Mouse (Mus musculus) neural tube, embryonic 11.5 days (tissue): Measurements from ENCODE around the gene Tbc1d10b. TPM values are rescaled to one million over a fixed set of nuclear protein-coding genes. Genes with fewer than 3 reads are reported as not detected.

ENCODE experiments used
- ATAC-seq: fragments of 200-750 bp; cut with Nextera tagmentation; 2 replicates; pipeline ENCODE4 v1.8.0; 2017; ENCODE audit warnings: moderate number of reproducible peaks, mild to moderate bottlenecking, moderate TSS enrichment, moderate library complexity; ENCODE audit not compliant: insufficient read depth, low FRiP score, low TSS enrichment
- DNase-seq: peaks from one replicate; pipeline ENCODE4 v3.0.0-alpha.2; 2015; ENCODE audit warnings: low spot score
- H3K27ac ChIP-seq: fragments of 300-500 bp; sonication (generic); 2 replicates; pipeline ENCODE4 v1.5.1; 2014; ENCODE audit warnings: low read depth, mild to moderate bottlenecking, low read length
- H3K27me3 ChIP-seq: fragments of 300-500 bp; sonication (generic); 2 replicates; pipeline ENCODE4 v1.6.1; 2014; ENCODE audit warnings: mild to moderate bottlenecking, low read length, mixed read lengths; ENCODE audit not compliant: control insufficient read depth, insufficient read depth
- H3K36me3 ChIP-seq: fragments of 300-500 bp; sonication (generic); 2 replicates; pipeline ENCODE4 v1.6.1; 2014; ENCODE audit warnings: mild to moderate bottlenecking, low read length, moderate library complexity, mixed read lengths; ENCODE audit not compliant: control insufficient read depth, insufficient read depth
- H3K4me1 ChIP-seq: fragments of 300-500 bp; sonication (generic); 2 replicates; pipeline ENCODE4 v1.6.1; 2014; ENCODE audit warnings: low read length, mixed read lengths; ENCODE audit not compliant: control insufficient read depth, insufficient read depth
- H3K4me2 ChIP-seq: fragments of 300-500 bp; sonication (generic); 2 replicates; pipeline ENCODE4 v1.6.1; 2014; ENCODE audit warnings: low read depth, mild to moderate bottlenecking, moderate library complexity
- H3K4me3 ChIP-seq: fragments of 300-500 bp; sonication (generic); 2 replicates; pipeline ENCODE4 v1.5.1; 2014; ENCODE audit warnings: low read depth, low read length
- H3K9ac ChIP-seq: fragments of 300-500 bp; sonication (generic); 2 replicates; pipeline ENCODE4 v1.6.1; 2014; ENCODE audit warnings: mild to moderate bottlenecking, low read length
- H3K9me3 ChIP-seq: fragments of 300-500 bp; sonication (generic); 2 replicates; pipeline ENCODE4 v1.6.1; 2016; ENCODE audit warnings: low read length; ENCODE audit not compliant: control insufficient read depth
- WGBS: fragments of 180-500 bp; shearing (Covaris S2); extraction: QIAGEN DNeasy Blood & Tissue Kit; methylation state at CpG from one replicate; pipeline ENCODE4 v1.1.7; 2014; 5-methylcytosine and 5-hydroxymethylcytosine counted together
- polyA plus RNA-seq: library from polyadenylated mRNA; unstranded; fragments of >200 nt; fragmentation: Nextera tagmentation; extraction: Ambion mirVana; gene quantifications from 2 replicates; pipeline ENCODE4 v1.2.1, GENCODE M21; 2014

Tbc1d10b gene
- polyA plus RNA-seq, 1 experiment from 2014 or later = 23.9 TPM

- no peaks in the 10 kb centered on the region for H3K27me3 ChIP-seq
- peaks cover 27% of the 10 kb centered on the region for H3K36me3 ChIP-seq
- no peak for ATAC-seq
- 63% methylated on average over 11 of the region's 11 CpGs for WGBS
- peaks cover 10% of the 10 kb centered on the region for H3K4me1 ChIP-seq
- H3K4me3 ChIP-seq = peak overlapping the region; percentile 64
- H3K4me2 ChIP-seq = peak overlapping the region; percentile 71
- H3K9ac ChIP-seq = peak overlapping the region; percentile 77
- no peaks in the 10 kb centered on the region for H3K9me3 ChIP-seq
- H3K27ac ChIP-seq = no peak overlapping the region
- no peak for DNase-seq
Measured at GRCm38 (mm10) chr7:127196484-127196883, 11.8 kb downstream of the Tbc1d10b start.

- H3K9ac ChIP-seq = peak within 1 kb of the TSS; percentile 84
- peak; percentile 96 for ATAC-seq
- no peaks in the 10 kb centered on the region for H3K27me3 ChIP-seq
- H3K9me3 ChIP-seq = no peaks in the 10 kb centered on the region
- H3K4me2 ChIP-seq = peak within 1 kb of the TSS; percentile 90
- DNase-seq = peak; percentile 95
- peaks cover 10% of the 10 kb centered on the region for H3K4me1 ChIP-seq
- H3K36me3 ChIP-seq = peaks cover 26% of the 10 kb centered on the region
- H3K27ac ChIP-seq = peak within 1 kb of the TSS; percentile 82
- under 1% methylated on average over 51 of the region's 51 CpGs for WGBS
- peak within 1 kb of the TSS; percentile 64 for H3K4me3 ChIP-seq
Measured at GRCm38 (mm10) chr7:127195544-127196295, 12.5 kb downstream of the Tbc1d10b start, which contains the start of gene Cd2bp2. TSS of gene Cd2bp2 (minus strand) at chr7:127196050.

DNA sequence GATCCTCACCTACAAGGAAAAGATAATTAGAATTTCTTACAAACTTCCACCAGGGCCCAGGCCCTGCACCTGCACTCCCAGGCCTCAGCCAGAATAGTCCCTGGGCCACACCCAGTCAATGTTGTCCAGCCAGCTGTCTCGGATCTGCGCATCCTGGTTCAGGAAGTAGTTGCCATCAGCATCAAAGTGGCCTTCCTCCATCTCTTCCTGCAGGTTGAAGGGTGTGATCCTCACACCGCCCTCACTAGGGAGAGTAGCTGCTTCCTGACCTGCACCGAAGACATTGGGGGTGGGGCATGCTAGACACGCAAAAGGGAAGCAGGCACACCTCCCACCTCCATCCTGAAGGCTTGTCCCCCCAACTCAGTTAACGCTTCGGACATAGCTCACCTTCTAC lies 13.6 kb downstream of the Tbc1d10b start:
- WGBS = 87% methylated on average over 7 of the region's 7 CpGs
- Histone ChIP-seq H3K4me2 (peak overlapping the region; percentile 90), H3K27ac (no peak overlapping the region), H3K9ac (peak overlapping the region; percentile 84), H3K27me3 (no peaks in the 10 kb centered on the region), H3K4me3 (peak overlapping the region; percentile 64), H3K4me1 (peaks cover 10% of the 10 kb centered on the region), H3K9me3 (no peaks in the 10 kb centered on the region), H3K36me3 (peaks cover 24% of the 10 kb centered on the region)
- ATAC-seq (no peak), DNase-seq (no peak)

- DNase-seq = no peak
- Histone ChIP-seq H3K27ac (no peak overlapping the region), H3K9ac (no peak overlapping the region; the same call in 1 of the 2 replicates), H3K36me3 (peaks cover 21% of the 10 kb centered on the region), H3K9me3 (no peaks in the 10 kb centered on the region), H3K4me2 (no peak overlapping the region), H3K4me1 (peaks cover 10% of the 10 kb centered on the region), H3K4me3 (0 out of 2 replicates have a peak overlapping the region, but pooled peaks have one; percentile 64), H3K27me3 (no peaks in the 10 kb centered on the region)
- ATAC-seq = no peak
- WGBS = 88% methylated on average over 17 of the region's 17 CpGs
Measured at GRCm38 (mm10) chr7:127194011-127194632, 14.1 kb downstream of the Tbc1d10b start.

GRCm38 (mm10) chr7:127192989-127193388 lies 15.3 kb downstream of the Tbc1d10b start:
- peaks cover 12% of the 10 kb centered on the region for H3K36me3 ChIP-seq
- WGBS = 94% methylated on average over 5 of the region's 5 CpGs
- peaks cover 10% of the 10 kb centered on the region for H3K4me1 ChIP-seq
- H3K4me2 ChIP-seq = no peak overlapping the region
- H3K27me3 ChIP-seq = no peaks in the 10 kb centered on the region
- H3K9me3 ChIP-seq = no peaks in the 10 kb centered on the region
- DNase-seq (no peak), ATAC-seq (no peak)
- H3K9ac ChIP-seq = no peak overlapping the region
- no peak overlapping the region for H3K4me3 ChIP-seq
- no peak overlapping the region for H3K27ac ChIP-seq

GRCm38 (mm10) chr7:127190672-127191071 lies 17.6 kb downstream of the Tbc1d10b start:
- no peak for DNase-seq
- Histone ChIP-seq H3K4me2 (no peak overlapping the region), H3K27ac (no peak overlapping the region), H3K4me3 (no peak overlapping the region), H3K27me3 (no peaks in the 10 kb centered on the region), H3K36me3 (peaks cover 9% of the 10 kb centered on the region; the same call in 1 of the 2 replicates), H3K9me3 (no peaks in the 10 kb centered on the region), H3K9ac (no peak overlapping the region), H3K4me1 (peaks cover 10% of the 10 kb centered on the region)
- 78% methylated on average over 6 of the region's 6 CpGs for WGBS
- no peak for ATAC-seq

GRCm38 (mm10) chr7:127188305-127189276 lies 19.7 kb downstream of the Tbc1d10b start:
- Histone ChIP-seq H3K4me1 (no peaks in the 10 kb centered on the region), H3K27me3 (no peaks in the 10 kb centered on the region), H3K9me3 (no peaks in the 10 kb centered on the region), H3K9ac (no peak overlapping the region), H3K4me2 (no peak overlapping the region), H3K36me3 (peaks cover 6% of the 10 kb centered on the region; the same call in 1 of the 2 replicates), H3K4me3 (no peak overlapping the region), H3K27ac (no peak overlapping the region)
- 88% methylated on average over 17 of the region's 17 CpGs for WGBS
- ATAC-seq (no peak), DNase-seq (no peak)

GRCm38 (mm10) chr7:127187351-127187750 lies 20.9 kb downstream of the Tbc1d10b start:
- Histone ChIP-seq H3K27me3 (no peaks in the 10 kb centered on the region), H3K9ac (no peak overlapping the region), H3K27ac (no peak overlapping the region), H3K9me3 (no peaks in the 10 kb centered on the region), H3K4me1 (no peaks in the 10 kb centered on the region), H3K4me3 (no peak overlapping the region), H3K36me3 (peaks cover 6% of the 10 kb centered on the region; the same call in 1 of the 2 replicates), H3K4me2 (no peak overlapping the region)
- no peak for DNase-seq
- WGBS = 64% methylated on average over 10 of the region's 10 CpGs
- ATAC-seq = no peak
